Mouse (Mus musculus): ENCODE measurements around the gene Lrch1.

The Lrch1 gene

GRCm38 (mm10) chr14:74830591-74830990, 117.1 kb downstream of the Lrch1 start:
- in situ Hi-C loops (cut with MboI, MseI) = no loop called here

GRCm38 (mm10) chr14:74822757-74823680, 124.7 kb downstream of the Lrch1 start:
- in situ Hi-C loops (cut with MboI, MseI) = no loop called here

GRCm38 (mm10) chr14:74822048-74822447, 125.6 kb downstream of the Lrch1 start:
- in situ Hi-C loops (cut with MboI, MseI) = no loop called here

GRCm38 (mm10) chr14:74820180-74820813, 127.4 kb downstream of the Lrch1 start:
- in situ Hi-C loops (cut with MboI, MseI) = no loop called here

GRCm38 (mm10) chr14:74816705-74817104, 131.0 kb downstream of the Lrch1 start:
- in situ Hi-C loops (cut with MboI, MseI) = no loop called here

GRCm38 (mm10) chr14:74814848-74815789, 132.6 kb downstream of the Lrch1 start:
- in situ Hi-C loops (cut with MboI, MseI) = no loop called here

GRCm38 (mm10) chr14:74811617-74812016, 136.1 kb downstream of the Lrch1 start:
- in situ Hi-C loops (cut with MboI, MseI) = no loop called here

- in situ Hi-C loops (cut with MboI, MseI) = no loop called here
Observed at GRCm38 (mm10) chr14:74801961-74802360, 145.7 kb downstream of the Lrch1 start.

GRCm38 (mm10) chr14:74798063-74798890, 149.4 kb downstream of the Lrch1 start:
- in situ Hi-C loops (cut with MboI, MseI) = loop anchor here in 1 of 2 experiments (5.0 kb wide), 1 partner anchor 46 kb away; no protein-coding TSS in a partner anchor

- in situ Hi-C loops (cut with MboI, MseI) = loop anchor here in 1 of 2 experiments (5.0 kb wide), 1 partner anchor 45 kb away; no protein-coding TSS in a partner anchor
Observed at GRCm38 (mm10) chr14:74797386-74798062, 150.2 kb downstream of the Lrch1 start.

GRCm38 (mm10) chr14:74794931-74795330, 152.7 kb downstream of the Lrch1 start:
- in situ Hi-C loops (cut with MboI, MseI) = loop anchor here in 1 of 2 experiments (5.0 kb wide), 1 partner anchor 43 kb away; no protein-coding TSS in a partner anchor

GRCm38 (mm10) chr14:74792793-74793192, 154.9 kb downstream of the Lrch1 start:
- in situ Hi-C loops (cut with MboI, MseI) = no loop called here

GRCm38 (mm10) chr14:74790535-74790934, 157.1 kb downstream of the Lrch1 start:
- in situ Hi-C loops (cut with MboI, MseI) = no loop called here

GRCm38 (mm10) chr14:74788766-74789165, 158.9 kb downstream of the Lrch1 start:
- in situ Hi-C loops (cut with MboI, MseI) = no loop called here

- in situ Hi-C loops (cut with MboI, MseI) = no loop called here
Observed at GRCm38 (mm10) chr14:74787717-74788116, 160.0 kb downstream of the Lrch1 start.

GRCm38 (mm10) chr14:74784243-74784934, 163.3 kb downstream of the Lrch1 start:
- in situ Hi-C loops (cut with MboI, MseI) = no loop called here

- in situ Hi-C loops (cut with MboI, MseI) = no loop called here
Observed at GRCm38 (mm10) chr14:74774046-74774619, 173.5 kb downstream of the Lrch1 start.

GRCm38 (mm10) chr14:74767892-74768291, 179.8 kb downstream of the Lrch1 start:
- in situ Hi-C loops (cut with MboI, MseI) = loop anchor here (5.0 kb wide), 1 partner anchor 224 kb away; no protein-coding TSS in a partner anchor

All from T-helper 17 cell (primary cell).